Mouse (Mus musculus) heart, embryonic 10.5 days (tissue): ENCODE measurements around the gene Fgd2. TPM values are rescaled to one million over a fixed set of nuclear protein-coding genes. Genes with fewer than 3 reads are reported as not detected.
A peak's percentile ranks its signal among the peaks of the same experiment; 100 is the strongest.

Source experiments
- DNase-seq: peaks from one replicate; pipeline ENCODE4 v3.0.0-alpha.2; 2017; ENCODE audit warnings: low spot score
- H3K27ac ChIP-seq: fragments of 300-500 bp; sonication (generic); 2 replicates; pipeline ENCODE4 v1.5.1; 2016; ENCODE audit warnings: mild to moderate bottlenecking
- H3K27me3 ChIP-seq: fragments of 300-500 bp; sonication (generic); 2 replicates; pipeline ENCODE4 v1.6.1; 2016; ENCODE audit warnings: mild to moderate bottlenecking; ENCODE audit not compliant: poor library complexity, insufficient read depth, severe bottlenecking
- H3K36me3 ChIP-seq: fragments of 300-500 bp; sonication (generic); 2 replicates; pipeline ENCODE4 v1.6.1; 2016; ENCODE audit warnings: mild to moderate bottlenecking, moderate library complexity
- H3K4me1 ChIP-seq: fragments of 300-500 bp; sonication (generic); 2 replicates; pipeline ENCODE4 v1.6.1; 2016; ENCODE audit warnings: mild to moderate bottlenecking
- H3K4me3 ChIP-seq: fragments of 300-500 bp; sonication (generic); 2 replicates; pipeline ENCODE4 v1.5.1; 2016; ENCODE audit warnings: mild to moderate bottlenecking, moderate library complexity
- H3K9me3 ChIP-seq: fragments of 300-500 bp; sonication (generic); 2 replicates; pipeline ENCODE4 v1.6.1; 2016; ENCODE audit warnings: mild to moderate bottlenecking, moderate library complexity
- WGBS: fragments of 180-500 bp; shearing (Covaris S2); methylation state at CpG from one replicate; pipeline ENCODE4 v1.1.7; 2016; 5-methylcytosine and 5-hydroxymethylcytosine counted together
- polyA plus RNA-seq: library from polyadenylated mRNA; unstranded; fragments of >200 nt; fragmentation: Nextera tagmentation; extraction: Ambion mirVana; gene quantifications from 2 replicates; pipeline ENCODE4 v1.2.1, GENCODE M21; 2016

Gene Fgd2
- polyA plus RNA-seq, 1 experiment from 2014 or later, result 3.8 TPM

GRCm38 (mm10) chr17:29398434-29399026, 37.8 kb downstream of the Fgd2 start:
- H3K36me3 ChIP-seq, result no peaks in the 10 kb centered on the region
- no peaks in the 10 kb centered on the region for H3K9me3 ChIP-seq
- H3K27ac ChIP-seq, result peak overlapping the region; percentile 94
- 14% methylated on average over 17 of the region's 17 CpGs for WGBS
- DNase-seq, result no peak
- H3K27me3 ChIP-seq, result 0 out of 2 replicates have a peak, but pooled peaks cover 8% of the 10 kb centered on the region
- peak overlapping the region; percentile 53 for H3K4me3 ChIP-seq
- H3K4me1 ChIP-seq, result peaks cover 63% of the 10 kb centered on the region

- Histone ChIP-seq H3K27ac (peak overlapping the region; percentile 94), H3K4me1 (peaks cover 56% of the 10 kb centered on the region), H3K36me3 (no peaks in the 10 kb centered on the region), H3K4me3 (no peak overlapping the region), H3K27me3 (0 out of 2 replicates have a peak, but pooled peaks cover 8% of the 10 kb centered on the region), H3K9me3 (no peaks in the 10 kb centered on the region)
- WGBS, result 46% methylated on average over 13 of the region's 14 CpGs
- DNase-seq, result no peak
These were observed 38.7 kb downstream of the Fgd2 start for GRCm38 (mm10) chr17:29399241-29399910.

- 48% methylated on average over 5 of the region's 5 CpGs for WGBS
- peak overlapping the region; percentile 94 for H3K27ac ChIP-seq
- no peak overlapping the region for H3K4me3 ChIP-seq
These were observed 39.3 kb downstream of the Fgd2 start for GRCm38 (mm10) chr17:29400044-29400443.

GRCm38 (mm10) chr17:29401741-29402268, 41.1 kb downstream of the Fgd2 start:
- peaks cover 52% of the 10 kb centered on the region for H3K4me1 ChIP-seq
- no peaks in the 10 kb centered on the region for H3K36me3 ChIP-seq
- no peaks in the 10 kb centered on the region for H3K9me3 ChIP-seq
- 65% methylated on average over 15 of the region's 15 CpGs for WGBS
- H3K27me3 ChIP-seq, result no peaks in the 10 kb centered on the region
- H3K27ac ChIP-seq, result peak overlapping the region; percentile 23; the same call in 1 of the 2 replicates
- H3K4me3 ChIP-seq, result no peak overlapping the region
- DNase-seq, result no peak

More at GRCm38 (mm10) chr17:29400044-29400443, 39.3 kb downstream of the Fgd2 start:
- no peaks in the 10 kb centered on the region for H3K36me3 ChIP-seq
- no peaks in the 10 kb centered on the region for H3K9me3 ChIP-seq
- DNase-seq, result no peak
- peaks cover 54% of the 10 kb centered on the region for H3K4me1 ChIP-seq
- H3K27me3 ChIP-seq, result 0 out of 2 replicates have a peak, but pooled peaks cover 8% of the 10 kb centered on the region

- Histone ChIP-seq H3K27me3 (no peaks in the 10 kb centered on the region), H3K36me3 (no peaks in the 10 kb centered on the region), H3K4me1 (peaks cover 44% of the 10 kb centered on the region), H3K4me3 (no peak overlapping the region), H3K27ac (no peak overlapping the region), H3K9me3 (no peaks in the 10 kb centered on the region)
- WGBS, result 79% methylated on average over 1 of the region's 1 CpGs
- no peak for DNase-seq
These were observed 42.5 kb downstream of the Fgd2 start for GRCm38 (mm10) chr17:29403179-29403578.

- H3K9me3 ChIP-seq, result no peaks in the 10 kb centered on the region
- H3K27ac ChIP-seq, result no peak overlapping the region
- H3K36me3 ChIP-seq, result no peaks in the 10 kb centered on the region
- H3K4me3 ChIP-seq, result no peak overlapping the region
- no peaks in the 10 kb centered on the region for H3K27me3 ChIP-seq
- DNase-seq, result no peak
- peaks cover 28% of the 10 kb centered on the region for H3K4me1 ChIP-seq
- WGBS, result 48% methylated on average over 13 of the region's 13 CpGs
These were observed 44.8 kb downstream of the Fgd2 start for GRCm38 (mm10) chr17:29405501-29405900.

- 70% methylated on average over 6 of the region's 6 CpGs for WGBS
- no peak for DNase-seq
- Histone ChIP-seq H3K27ac (no peak overlapping the region), H3K9me3 (no peaks in the 10 kb centered on the region), H3K36me3 (no peaks in the 10 kb centered on the region), H3K4me3 (no peak overlapping the region), H3K4me1 (peaks cover 23% of the 10 kb centered on the region), H3K27me3 (no peaks in the 10 kb centered on the region)
These were observed 45.4 kb downstream of the Fgd2 start for GRCm38 (mm10) chr17:29406077-29406476.

- H3K27ac ChIP-seq, result no peak overlapping the region
- no peaks in the 10 kb centered on the region for H3K27me3 ChIP-seq
- H3K9me3 ChIP-seq, result no peaks in the 10 kb centered on the region
- WGBS, result 79% methylated on average over 5 of the region's 5 CpGs
- no peak for DNase-seq
- peaks cover 13% of the 10 kb centered on the region for H3K4me1 ChIP-seq
- no peak overlapping the region for H3K4me3 ChIP-seq
- no peaks in the 10 kb centered on the region for H3K36me3 ChIP-seq
These were observed 46.7 kb downstream of the Fgd2 start for GRCm38 (mm10) chr17:29407405-29407804.

GRCm38 (mm10) chr17:29408364-29408763, 47.6 kb downstream of the Fgd2 start:
- Histone ChIP-seq H3K27me3 (no peaks in the 10 kb centered on the region), H3K4me3 (no peak overlapping the region), H3K9me3 (no peaks in the 10 kb centered on the region), H3K4me1 (peaks cover 13% of the 10 kb centered on the region), H3K36me3 (no peaks in the 10 kb centered on the region), H3K27ac (no peak overlapping the region)
- DNase-seq, result no peak
- 87% methylated on average over 13 of the region's 13 CpGs for WGBS

- DNase-seq, result no peak
- Histone ChIP-seq H3K4me1 (peaks cover 17% of the 10 kb centered on the region), H3K36me3 (no peaks in the 10 kb centered on the region), H3K27me3 (no peaks in the 10 kb centered on the region), H3K9me3 (no peaks in the 10 kb centered on the region), H3K4me3 (no peak overlapping the region), H3K27ac (peak overlapping the region; percentile 63)
- 81% methylated on average over 5 of the region's 5 CpGs for WGBS
These were observed 49.2 kb downstream of the Fgd2 start for GRCm38 (mm10) chr17:29409800-29410343.

- no peak for DNase-seq
- Histone ChIP-seq H3K4me3 (no peak overlapping the region), H3K27me3 (0 out of 2 replicates have a peak, but pooled peaks cover 4% of the 10 kb centered on the region), H3K4me1 (peaks cover 31% of the 10 kb centered on the region), H3K27ac (no peak overlapping the region), H3K9me3 (no peaks in the 10 kb centered on the region), H3K36me3 (no peaks in the 10 kb centered on the region)
- 43% methylated on average over 8 of the region's 8 CpGs for WGBS
These were observed 51.2 kb downstream of the Fgd2 start for GRCm38 (mm10) chr17:29411821-29412425.

- H3K4me3 ChIP-seq, result no peak overlapping the region
- H3K36me3 ChIP-seq, result no peaks in the 10 kb centered on the region
- DNase-seq, result no peak
- H3K4me1 ChIP-seq, result peaks cover 35% of the 10 kb centered on the region
- H3K27ac ChIP-seq, result no peak overlapping the region
- WGBS, result 70% methylated on average over 2 of the region's 2 CpGs
- no peaks in the 10 kb centered on the region for H3K9me3 ChIP-seq
- 0 out of 2 replicates have a peak, but pooled peaks cover 4% of the 10 kb centered on the region for H3K27me3 ChIP-seq
These were observed 53.9 kb downstream of the Fgd2 start for GRCm38 (mm10) chr17:29414566-29414965.
